Mouse (Mus musculus): ENCODE data around the gene Tnfrsf13c. TPM values are rescaled to one million over a fixed set of nuclear protein-coding genes. Genes with fewer than 3 reads are reported as not detected.

Tnfrsf13c gene
- total and polyA plus RNA-seq, 3 experiments = 204 to 287 (median 257) TPM

GRCm38 (mm10) chr15:82272295-82272694, 48.1 kb upstream of the Tnfrsf13c start:
- in situ Hi-C loops (cut with MboI; ENCODE audit: low pct_ligation_motif_present, low pct_unique_long_range_greater_than_20kb, low sequenced_read_pairs) (loop anchor here (25.0 kb wide), 1 partner anchor 815 kb away; the partner anchor contains the start of gene Serhl), dilution Hi-C loops (cut with MboI; ENCODE audit: extremely low pct_ligation_motif_present, extremely low pct_unique_long_range_greater_than_20kb, low sequenced_read_pairs) (no loop called here)
- no peak for TF ChIP-seq BHLHE40 (IDR thresholded peaks at IDR 0.05; ENCODE audit: low read depth, low read length)
- no peak for TF ChIP-seq NELFE (IDR thresholded peaks at IDR 0.05; ENCODE audit: low read depth, low read length)
- TF ChIP-seq CHD1 (IDR thresholded peaks at IDR 0.05; ENCODE audit: low read depth, low read length) = no peak
- no peak for TF ChIP-seq POLR2AphosphoS2 (IDR thresholded peaks at IDR 0.05; ENCODE audit: low read depth, low read length)
- no peak for TF ChIP-seq NRF1 (IDR thresholded peaks at IDR 0.05; ENCODE audit: low read depth, low read length)
- TF ChIP-seq ZMIZ1 (IDR thresholded peaks at IDR 0.05; ENCODE audit: low read depth, low read length) = no peak
- no peak for TF ChIP-seq MAZ (IDR thresholded peaks at IDR 0.05; ENCODE audit: low read depth, low read length)
- TF ChIP-seq JUN (IDR thresholded peaks at IDR 0.05; ENCODE audit: insufficient read depth, low read depth, low read length) = no peak
- TF ChIP-seq MAX (IDR thresholded peaks at IDR 0.05; ENCODE audit: low read length) = no peak
- Histone ChIP-seq H3K27ac (ENCODE audit: insufficient read depth, low read depth) (no peak overlapping the region), H3K36me3 (replicated peaks in 1 of 2; ENCODE audit: control insufficient read depth in 1 of 2, insufficient read depth in 1 of 2, low read length in 1 of 2) (no peaks in the 10 kb centered on the region), H3K4me1 (ENCODE audit: control insufficient read depth in 1 of 2, insufficient read depth in 2 of 2) (peaks cover 5 to 8% of the 10 kb centered on the region in 2 experiments; a peak in 3 of 4 replicates), H3K4me3 (replicated peaks in 1 of 3; ENCODE audit: low read depth in 2 of 3, low read length in 2 of 3, poor library complexity in 1 of 3) (no peak overlapping the region), H3K4me2 (ENCODE audit: insufficient read depth, low read depth, poor library complexity, severe bottlenecking) (no peak overlapping the region), H3K9me3 (replicated peaks; ENCODE audit: low read length) (no peaks in the 10 kb centered on the region), H3K9ac (ENCODE audit: insufficient read depth, low read depth) (no peak overlapping the region), H3K27me3 (replicated peaks) (peaks cover 93% of the 10 kb centered on the region), H3K79me2 (replicated peaks; ENCODE audit: control insufficient read depth, extremely low read depth, insufficient read depth, poor library complexity, severe bottlenecking) (no peaks in the 10 kb centered on the region)
- DNase-seq (ENCODE audit: extremely low read depth) = no peak

GRCm38 (mm10) chr15:82271201-82271600, 47.0 kb upstream of the Tnfrsf13c start:
- H3K4me1 ChIP-seq (ENCODE audit: control insufficient read depth in 1 of 2, insufficient read depth in 2 of 2) = peaks cover 2 to 8% of the 10 kb centered on the region in 2 experiments; a peak in 2 of 4 replicates
- DNase-seq (ENCODE audit: extremely low read depth) = peak; percentile 59
- H3K4me2 ChIP-seq (ENCODE audit: insufficient read depth, low read depth, poor library complexity, severe bottlenecking) = no peak overlapping the region
- no peak overlapping the region for H3K4me3 ChIP-seq (replicated peaks in 1 of 3; ENCODE audit: low read depth in 2 of 3, low read length in 2 of 3, poor library complexity in 1 of 3)
- no peak overlapping the region for H3K27ac ChIP-seq (ENCODE audit: insufficient read depth, low read depth)
- no peaks in the 10 kb centered on the region for H3K79me2 ChIP-seq (replicated peaks; ENCODE audit: control insufficient read depth, extremely low read depth, insufficient read depth, poor library complexity, severe bottlenecking)
- in situ Hi-C loops (cut with MboI; ENCODE audit: low pct_ligation_motif_present, low pct_unique_long_range_greater_than_20kb, low sequenced_read_pairs) = loop anchor here (25.0 kb wide), 1 partner anchor 816 kb away; the partner anchor contains the start of gene Serhl
- TF ChIP-seq CTCF (conservative IDR thresholded peaks at IDR 0.05 in 1 of 2, IDR thresholded peaks at IDR 0.05 in 1 of 2; ENCODE audit: low read depth in 2 of 2, low read length in 2 of 2) (peak; percentile 73 to 81; a peak in 3 of 4 replicates), IRF4 (IDR thresholded peaks at IDR 0.05; ENCODE audit: low read depth, low read length) (no peak), USF1 (IDR thresholded peaks at IDR 0.05; ENCODE audit: low read depth, low read length) (no peak), SMC3 (IDR thresholded peaks at IDR 0.05; ENCODE audit: low read depth, low read length) (peak; percentile 60), RAD21 (IDR thresholded peaks at IDR 0.05; ENCODE audit: low read depth, low read length) (peak; percentile 69), ELF1 (IDR thresholded peaks at IDR 0.05; ENCODE audit: low read depth, low read length) (no peak), USF2 (conservative IDR thresholded peaks at IDR 0.05; ENCODE audit: low read depth, low read length) (no peak), ZMIZ1 (IDR thresholded peaks at IDR 0.05; ENCODE audit: low read depth, low read length) (no peak)
- no peaks in the 10 kb centered on the region for H3K9me3 ChIP-seq (replicated peaks; ENCODE audit: low read length)
- H3K36me3 ChIP-seq (replicated peaks in 1 of 2; ENCODE audit: control insufficient read depth in 1 of 2, insufficient read depth in 1 of 2, low read length in 1 of 2) = no peaks in the 10 kb centered on the region
- dilution Hi-C loops (cut with MboI; ENCODE audit: extremely low pct_ligation_motif_present, extremely low pct_unique_long_range_greater_than_20kb, low sequenced_read_pairs) = no loop called here
- H3K9ac ChIP-seq (ENCODE audit: insufficient read depth, low read depth) = no peak overlapping the region
- peaks cover 88% of the 10 kb centered on the region for H3K27me3 ChIP-seq (replicated peaks)

Data from CH12.LX (cell line).